Mouse (Mus musculus) brain, embryonic 14.5 days (tissue): ENCODE data around the gene Cnih3.

Experiments
- CTCF ChIP-seq: fragments of 200-500 bp; IDR thresholded peaks from 2 replicates; pipeline ENCODE4 v1.5.1; 2012; ENCODE audit warnings: inconsistent platforms, mild to moderate bottlenecking, moderate library complexity, borderline replicate concordance; ENCODE audit not compliant: insufficient read depth, insufficient read length; ENCODE audit errors: extremely low read depth
- POLR2A ChIP-seq: fragments of 200-500 bp; IDR thresholded peaks from 2 replicates; pipeline ENCODE4 v1.6.1; 2012; ENCODE audit warnings: mild to moderate bottlenecking, inconsistent platforms, borderline replicate concordance; ENCODE audit not compliant: poor library complexity, insufficient read depth, insufficient read length, severe bottlenecking; ENCODE audit errors: extremely low read depth

DNA sequence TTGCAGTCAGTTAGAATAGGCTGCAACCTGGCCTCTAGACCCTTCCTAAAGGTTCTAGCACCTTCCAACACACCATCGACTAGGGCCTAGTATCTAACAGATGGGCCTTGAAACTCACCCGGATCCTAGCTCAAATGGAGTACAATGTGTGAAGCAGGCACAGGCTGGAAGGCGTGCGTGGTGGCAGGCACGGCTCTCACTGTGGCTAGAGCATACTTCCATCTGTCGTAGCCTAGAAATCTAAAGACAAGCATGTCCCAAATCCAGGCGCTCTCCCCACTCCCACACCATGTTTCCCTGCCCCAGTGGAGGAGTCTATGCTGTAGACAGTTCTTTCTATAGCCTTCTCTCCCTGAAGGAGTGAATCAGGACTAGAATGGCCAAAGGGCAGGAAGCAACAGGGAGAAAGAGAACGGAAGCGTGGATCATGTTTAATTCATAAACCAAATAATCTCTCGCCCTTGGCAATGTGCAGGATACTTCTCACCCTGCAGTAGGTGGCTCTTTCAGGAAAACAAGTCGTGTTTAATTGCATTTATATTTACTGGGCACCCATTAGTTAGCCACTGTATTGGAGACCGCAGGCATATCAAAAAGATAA lies 29.1 kb downstream of the Cnih3 start:
- TF ChIP-seq CTCF (no peak), POLR2A (no peak)
